Mouse (Mus musculus) cerebellum, adult 11 months (tissue): Measurements from ENCODE around the gene Cenpv.
"Not testable (repeated sequence)": the region's sequence is repeated elsewhere in the genome, so short reads cannot be mapped to it uniquely, and the experiment has no call there.

ENCODE experiments used
- DNase-seq: peaks from one replicate; pipeline ENCODE4 v3.0.0; 2022

The Cenpv gene

DNA sequence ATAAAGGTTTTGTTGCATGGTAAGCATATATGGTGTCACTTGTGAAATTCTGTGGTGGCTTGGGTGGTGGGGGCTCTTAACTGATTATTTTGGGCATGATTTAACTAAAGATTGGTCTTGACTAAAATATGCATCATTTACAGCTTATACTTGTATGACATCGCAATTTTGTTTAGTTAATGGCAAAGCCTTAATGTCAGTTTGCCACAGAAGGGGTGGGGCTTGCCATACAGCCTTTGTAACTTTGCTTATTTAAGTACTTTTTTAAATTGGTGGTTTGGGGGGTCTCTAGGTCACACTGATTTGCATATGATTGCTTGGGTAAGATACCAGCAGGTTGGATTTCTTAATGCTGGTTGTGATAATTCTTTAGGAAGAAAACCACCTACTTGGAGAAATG lies 14.1 kb upstream of the Cenpv start:
- DNase-seq = no peak

DNA sequence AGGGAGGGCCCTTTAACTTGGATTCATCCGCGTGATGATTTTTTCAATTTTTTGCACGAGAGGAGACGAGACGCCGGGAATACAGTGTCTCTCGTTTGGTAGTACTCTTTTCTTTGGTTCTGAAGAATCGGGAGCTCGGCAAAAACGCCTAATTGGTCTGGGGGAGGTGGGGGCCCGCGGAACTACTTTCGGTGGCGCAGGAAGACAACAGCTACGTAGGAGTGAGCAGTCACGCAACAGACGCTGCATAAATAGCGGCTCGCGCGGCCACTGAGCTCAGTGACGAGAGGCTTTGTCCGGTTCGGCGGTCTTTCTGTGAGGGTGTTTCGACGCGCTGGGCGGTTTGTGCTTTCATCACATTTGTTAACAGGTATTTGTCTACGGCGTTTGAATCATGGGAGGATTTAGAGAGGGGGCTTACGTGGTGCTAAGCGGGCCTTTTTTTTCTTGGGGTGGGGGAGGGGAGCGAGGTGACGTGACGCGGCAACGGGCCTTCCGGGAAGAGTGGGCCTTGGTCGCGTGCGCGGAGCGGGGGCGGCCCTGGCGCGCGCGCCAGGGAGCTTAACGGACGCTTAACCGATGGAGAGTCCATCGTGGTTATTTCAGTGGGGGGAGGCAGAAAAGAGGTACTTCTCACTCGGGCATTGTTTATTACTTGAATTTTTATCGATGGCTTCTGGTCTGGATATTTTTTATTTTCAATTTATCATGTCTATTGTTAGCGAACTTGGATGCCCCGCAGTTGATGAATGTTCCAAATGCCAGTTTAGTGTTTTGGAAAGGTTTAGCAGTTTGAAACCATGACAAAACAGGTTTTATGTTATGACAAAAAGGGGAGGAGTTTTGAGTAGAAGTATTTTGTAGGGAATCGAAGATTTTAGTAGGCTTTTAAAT lies 12.4 kb upstream of the Cenpv start:
- DNase-seq = peak; percentile 89

- DNase-seq = peak; percentile 99
These were observed 11.7 kb upstream of the Cenpv start, which contains the start of gene Ubb for GRCm38 (mm10) chr11:62550727-62551225. TSS of gene Ubb (plus strand) at chr11:62551171.

- DNase-seq = peak; percentile 38
These were observed 11.2 kb upstream of the Cenpv start for GRCm38 (mm10) chr11:62550227-62550685.

DNA sequence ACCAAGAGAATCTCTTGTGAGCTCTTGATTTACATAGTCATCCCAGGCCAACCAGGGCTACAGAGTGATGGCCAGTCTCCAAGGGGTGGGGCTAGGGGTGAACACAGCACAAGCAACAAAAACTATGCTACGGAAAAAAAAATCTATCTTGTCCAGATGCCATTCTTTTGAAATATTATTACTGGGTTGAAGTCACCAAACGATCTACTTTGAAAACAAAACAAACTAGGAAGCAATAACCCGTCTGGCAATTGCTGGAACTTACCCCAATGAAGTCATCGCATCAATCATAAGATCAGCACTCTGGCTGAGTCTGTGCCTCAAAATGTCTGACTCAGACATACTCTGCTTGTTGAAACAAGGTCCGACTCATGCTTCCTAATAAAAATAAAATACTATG lies 10.7 kb upstream of the Cenpv start:
- DNase-seq = peak; percentile 64

- no peak for DNase-seq
These were observed 4.9 kb upstream of the Cenpv start for GRCm38 (mm10) chr11:62543991-62544390.

GRCm38 (mm10) chr11:62541581-62541980 lies 2.5 kb upstream of the Cenpv start:
- no peak for DNase-seq

GRCm38 (mm10) chr11:62540969-62541368 lies 1.9 kb upstream of the Cenpv start:
- DNase-seq = no peak

DNA sequence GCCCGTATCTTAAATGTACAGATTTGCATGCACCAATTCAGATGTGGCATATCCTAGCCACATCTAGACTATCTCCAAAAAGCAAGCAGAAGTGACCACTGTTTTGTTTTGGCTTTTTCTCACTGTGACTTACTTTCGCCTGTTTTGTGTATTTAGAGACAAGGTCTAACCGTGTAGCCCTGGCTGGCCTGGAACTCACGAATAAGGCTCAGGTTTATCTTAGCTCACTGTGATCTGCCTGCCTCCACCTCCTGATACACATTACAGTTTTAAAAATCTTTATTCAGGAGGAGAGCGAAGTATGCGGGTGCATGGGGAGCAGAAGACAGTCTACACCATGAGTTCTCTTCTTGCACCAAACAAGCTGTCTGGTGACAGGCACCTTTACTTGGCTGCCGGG lies 1.1 kb upstream of the Cenpv start:
- no peak for DNase-seq

DNA sequence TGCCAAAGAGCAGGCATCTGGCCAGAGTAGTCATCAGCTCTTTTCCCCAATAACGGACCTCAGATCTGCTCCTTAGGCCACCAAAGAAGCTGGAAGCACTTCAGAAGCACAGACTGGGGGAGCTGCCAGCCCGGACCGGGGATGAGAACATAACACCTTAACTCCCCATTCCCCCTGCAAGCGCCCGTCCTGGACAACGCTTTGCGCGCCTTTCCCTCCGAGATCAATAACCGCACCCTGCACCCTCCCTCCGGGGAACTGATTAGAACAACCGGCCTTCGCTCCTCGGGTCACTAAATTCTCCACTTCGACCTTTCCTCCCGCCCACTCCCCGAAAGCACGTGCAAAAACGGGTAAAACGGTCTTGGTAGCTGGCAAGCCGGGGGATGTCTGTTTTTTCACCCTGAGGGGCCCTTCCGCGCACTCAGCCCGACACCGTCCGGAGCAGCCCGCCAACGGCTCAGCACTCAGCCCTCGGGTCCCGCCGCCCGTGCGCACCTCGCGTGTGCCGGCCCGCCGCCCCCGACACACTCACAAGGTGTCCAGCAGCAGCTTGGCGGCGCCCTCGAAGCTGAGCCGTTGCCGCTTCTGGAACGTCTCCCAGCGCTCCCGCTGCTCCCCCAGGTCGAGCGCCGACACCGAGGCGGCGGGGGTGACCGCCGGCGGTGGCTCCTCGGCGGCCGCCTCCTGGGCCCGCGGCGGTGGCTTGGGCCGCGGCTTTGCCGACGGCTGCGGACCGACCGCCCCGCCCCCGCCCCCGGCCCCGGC lies 556 bp downstream of the Cenpv start:
- peak; percentile 52 for DNase-seq

DNA sequence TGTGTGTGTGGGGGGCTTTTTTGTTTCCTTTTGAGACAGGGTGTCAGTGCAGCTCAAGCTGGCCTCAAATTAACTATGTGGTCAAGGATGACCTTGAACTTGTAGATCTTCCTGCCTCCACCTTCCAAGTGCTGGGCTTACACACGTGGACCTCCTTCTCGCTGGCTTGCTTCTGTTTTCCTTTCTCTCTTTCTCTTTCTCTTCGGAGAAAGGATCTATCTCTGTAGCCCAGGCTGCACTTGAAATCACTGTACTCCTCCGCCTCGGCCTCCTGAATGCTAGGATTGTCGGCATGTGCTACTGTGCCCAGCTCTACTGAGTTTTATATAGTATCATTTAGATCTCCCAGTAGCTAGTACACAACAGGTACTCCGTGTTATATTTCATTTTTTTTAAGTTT lies 1.5 kb downstream of the Cenpv start:
- DNase-seq = no peak

DNA sequence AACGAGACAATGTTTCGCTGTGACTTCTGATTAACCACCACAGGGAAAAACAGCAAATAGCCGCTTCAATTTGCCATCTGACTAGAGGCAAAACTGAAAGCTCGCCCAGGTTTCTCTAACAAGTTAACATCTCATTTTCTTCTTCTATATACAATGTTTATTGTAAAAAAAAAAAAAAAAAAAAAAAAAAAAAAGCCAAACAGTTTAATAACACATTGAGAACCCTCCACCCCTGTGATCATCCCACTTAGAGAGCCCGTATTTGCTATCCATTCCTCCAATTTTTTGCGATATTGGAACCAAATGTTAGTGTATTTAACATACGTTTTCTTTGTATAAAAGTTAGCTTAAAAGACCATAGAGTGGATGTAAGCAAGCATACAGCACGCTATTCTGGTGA lies 2.0 kb downstream of the Cenpv start:
- no peak for DNase-seq

DNA sequence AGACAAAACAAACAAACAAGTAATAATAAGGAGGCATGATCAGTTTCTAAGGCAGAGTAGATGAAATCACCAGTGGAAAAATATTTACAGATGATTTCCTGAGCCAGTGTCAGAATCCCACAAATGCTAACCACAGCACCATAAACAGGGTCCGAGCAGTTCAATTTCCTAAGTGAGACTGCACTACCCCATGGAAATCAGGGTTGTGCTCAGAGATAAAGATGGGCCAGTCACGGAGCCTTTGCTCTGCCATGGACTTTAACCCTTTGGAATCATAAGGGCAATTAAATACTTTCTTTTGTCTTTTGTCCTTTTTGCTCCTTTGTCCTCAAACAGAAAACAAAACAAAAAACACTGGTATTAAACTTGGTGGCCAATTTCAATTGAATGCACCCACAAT lies 16.8 kb downstream of the Cenpv start:
- DNase-seq = no peak

- DNase-seq = no peak
These were observed 20.1 kb downstream of the Cenpv start for GRCm38 (mm10) chr11:62518991-62519390.

DNA sequence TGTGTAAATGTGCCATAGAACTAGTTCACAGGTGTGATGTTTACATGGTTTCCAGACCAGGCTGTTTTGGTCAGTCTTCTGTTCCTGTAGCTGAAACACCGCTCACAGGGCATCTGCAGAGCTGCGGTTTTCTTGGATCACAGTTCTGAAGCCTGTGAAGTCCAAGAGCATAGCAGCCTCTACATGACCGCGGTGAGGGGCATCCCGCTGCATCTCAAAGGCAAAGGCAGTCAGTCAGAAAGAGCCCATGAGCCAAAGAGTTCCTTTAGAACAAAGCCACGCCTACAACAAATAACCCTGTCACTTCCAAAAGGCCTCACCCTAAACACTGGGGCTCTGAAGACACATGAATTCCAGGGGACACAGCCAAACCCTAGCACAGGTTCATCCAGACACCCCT lies 25.8 kb downstream of the Cenpv start:
- DNase-seq = no peak

DNA sequence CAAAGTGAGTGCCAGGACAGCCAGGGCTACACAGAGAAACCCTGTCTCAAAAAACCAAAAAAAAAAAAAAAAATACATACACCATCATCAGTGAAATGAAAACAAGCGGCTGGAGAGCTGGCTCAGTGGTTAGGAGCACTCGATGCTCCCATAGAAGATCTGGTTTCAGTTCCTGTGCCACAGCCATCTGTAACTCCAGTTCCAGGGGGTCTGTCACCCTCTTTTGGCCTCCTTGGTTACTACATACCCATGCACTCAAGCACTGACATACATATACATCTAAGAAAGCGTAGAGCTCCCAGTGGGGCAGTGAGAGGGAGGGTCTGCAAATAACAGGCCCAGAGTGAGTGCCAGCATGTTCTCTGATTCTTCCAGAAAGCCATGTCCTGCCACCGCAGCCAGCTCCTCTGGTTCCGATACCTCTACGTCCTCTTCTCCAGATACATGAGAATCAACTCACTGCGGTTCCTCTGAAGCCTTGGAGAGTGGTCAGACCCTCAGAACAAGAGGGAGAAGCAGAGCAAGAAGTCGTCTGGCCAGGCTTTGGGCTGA lies 26.5 kb downstream of the Cenpv start:
- no peak for DNase-seq

- no peak for DNase-seq
These were observed 27.4 kb downstream of the Cenpv start for GRCm38 (mm10) chr11:62511444-62512202.

- DNase-seq = no peak
These were observed 28.1 kb downstream of the Cenpv start for GRCm38 (mm10) chr11:62510956-62511355.

DNA sequence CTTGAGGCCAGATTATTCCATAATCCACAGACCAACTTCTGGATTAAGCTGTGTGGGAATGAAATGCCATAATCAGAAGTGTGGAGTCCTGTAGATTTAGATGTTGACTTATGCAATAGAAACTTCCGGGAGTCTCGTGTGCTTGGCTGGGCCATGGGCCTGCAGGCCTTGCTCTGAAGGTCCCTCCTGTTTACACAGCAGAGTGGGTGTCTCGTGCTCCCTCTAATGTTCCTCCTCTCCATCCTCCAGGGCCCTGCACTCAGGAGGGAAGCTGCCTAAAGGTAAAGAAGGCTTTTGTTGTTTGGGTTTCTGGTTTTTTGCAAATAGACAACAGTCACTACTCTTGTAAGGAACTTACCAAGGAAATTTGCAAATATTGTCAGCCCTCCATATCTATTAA lies 29.5 kb downstream of the Cenpv start:
- DNase-seq = no peak

DNA sequence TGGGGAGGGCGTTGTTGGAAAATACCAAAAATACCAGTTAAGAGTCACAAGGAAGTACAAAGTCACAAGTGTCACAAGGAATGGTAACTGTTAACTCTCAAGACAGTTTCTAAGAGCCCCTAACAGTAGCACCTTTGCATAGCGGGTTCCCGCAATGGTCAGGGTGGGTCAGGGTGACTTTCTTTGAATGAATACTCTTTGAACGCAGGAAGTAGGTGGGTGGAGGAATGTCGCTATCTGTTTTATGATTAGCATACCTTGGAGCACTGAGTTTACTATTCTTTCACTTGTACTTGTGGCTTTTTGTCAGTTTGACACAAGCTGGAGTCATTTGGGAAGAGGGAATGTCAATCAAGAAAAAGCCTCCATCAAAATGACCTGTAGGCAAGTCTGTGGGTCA lies 30.2 kb downstream of the Cenpv start:
- DNase-seq = not testable (repeated sequence)

GRCm38 (mm10) chr11:62508365-62508764 lies 30.7 kb downstream of the Cenpv start:
- DNase-seq = not testable (repeated sequence)

DNA sequence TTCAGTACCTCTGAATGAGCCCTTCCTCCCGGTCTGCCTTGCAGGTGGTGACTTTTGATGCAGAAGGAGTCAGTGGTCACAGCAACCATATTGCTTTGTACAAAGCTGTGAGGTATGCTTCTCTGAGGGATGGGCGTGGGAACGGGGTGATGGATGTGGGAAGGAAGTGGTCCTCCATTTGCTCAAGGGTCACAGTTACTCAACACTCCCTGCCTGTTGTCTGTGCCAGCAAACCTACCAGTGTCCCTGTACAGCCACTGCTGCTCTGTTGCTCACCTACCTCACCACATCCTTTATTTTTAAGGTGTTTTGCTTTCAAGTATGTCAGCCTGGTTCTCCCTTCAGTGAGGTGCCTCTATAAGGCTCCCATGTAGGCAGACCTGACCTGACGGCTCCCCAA lies 31.4 kb downstream of the Cenpv start:
- DNase-seq = no peak

- DNase-seq = no peak
These were observed 38.5 kb downstream of the Cenpv start for GRCm38 (mm10) chr11:62500529-62500928.
